Mouse (Mus musculus): Measurements from ENCODE around the gene Ece2. TPM values are rescaled to one million over a fixed set of nuclear protein-coding genes. Genes with fewer than 3 reads are reported as not detected.

The Ece2 gene
- polyA plus RNA-seq, 1 experiment from 2014 or later: 17.4 TPM

DNA sequence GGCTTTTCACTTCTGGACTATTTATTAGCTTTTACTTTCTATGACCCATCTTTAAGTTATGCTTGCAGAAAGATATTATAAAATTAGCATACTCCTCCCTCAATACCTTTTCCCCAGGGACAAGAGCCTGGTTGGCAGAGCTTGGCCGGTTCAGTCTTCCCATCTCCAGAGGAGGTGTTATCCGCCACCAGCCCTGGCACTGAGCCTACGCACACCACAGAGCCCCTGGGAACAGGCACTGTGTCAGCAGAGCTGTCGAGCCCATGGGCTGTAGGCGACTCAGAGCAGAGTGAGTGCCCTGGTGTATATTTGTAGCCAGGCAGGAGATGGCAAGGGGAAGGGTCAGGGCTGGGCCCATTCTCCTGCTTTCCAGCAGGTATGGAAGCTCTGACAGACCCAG is 29.1 kb upstream of the Ece2 start:
- no peak for ATAC-seq
- no peaks in the 10 kb centered on the region for H3K9me3 ChIP-seq (ENCODE audit: control insufficient read depth, low read length)
- WGBS: 62% methylated on average over 5 of the region's 5 CpGs

GRCm38 (mm10) chr16:20604705-20605104 is 24.9 kb upstream of the Ece2 start:
- no peaks in the 10 kb centered on the region for H3K27me3 ChIP-seq (replicated peaks; ENCODE audit: control insufficient read depth, insufficient read depth, low read length)
- no peak for ATAC-seq
- peaks cover 8% of the 10 kb centered on the region for H3K4me1 ChIP-seq (ENCODE audit: control insufficient read depth, insufficient read depth, low read depth, low read length)

More for the DNA sequence above, 29.1 kb upstream of the Ece2 start:
- Histone ChIP-seq H3K4me1 (ENCODE audit: control insufficient read depth, insufficient read depth, low read depth, low read length) (no peaks in the 10 kb centered on the region), H3K4me2 (ENCODE audit: low read length) (no peak overlapping the region), H3K27ac (ENCODE audit: low read depth, low read length) (no peak overlapping the region), H3K36me3 (ENCODE audit: control insufficient read depth, insufficient read depth, low read length) (peaks cover 7% of the 10 kb centered on the region), H3K4me3 (ENCODE audit: low read length) (no peak overlapping the region), H3K27me3 (replicated peaks; ENCODE audit: control insufficient read depth, insufficient read depth, low read length) (no peaks in the 10 kb centered on the region), H3K9ac (ENCODE audit: low read depth, low read length) (no peak overlapping the region)

DNA sequence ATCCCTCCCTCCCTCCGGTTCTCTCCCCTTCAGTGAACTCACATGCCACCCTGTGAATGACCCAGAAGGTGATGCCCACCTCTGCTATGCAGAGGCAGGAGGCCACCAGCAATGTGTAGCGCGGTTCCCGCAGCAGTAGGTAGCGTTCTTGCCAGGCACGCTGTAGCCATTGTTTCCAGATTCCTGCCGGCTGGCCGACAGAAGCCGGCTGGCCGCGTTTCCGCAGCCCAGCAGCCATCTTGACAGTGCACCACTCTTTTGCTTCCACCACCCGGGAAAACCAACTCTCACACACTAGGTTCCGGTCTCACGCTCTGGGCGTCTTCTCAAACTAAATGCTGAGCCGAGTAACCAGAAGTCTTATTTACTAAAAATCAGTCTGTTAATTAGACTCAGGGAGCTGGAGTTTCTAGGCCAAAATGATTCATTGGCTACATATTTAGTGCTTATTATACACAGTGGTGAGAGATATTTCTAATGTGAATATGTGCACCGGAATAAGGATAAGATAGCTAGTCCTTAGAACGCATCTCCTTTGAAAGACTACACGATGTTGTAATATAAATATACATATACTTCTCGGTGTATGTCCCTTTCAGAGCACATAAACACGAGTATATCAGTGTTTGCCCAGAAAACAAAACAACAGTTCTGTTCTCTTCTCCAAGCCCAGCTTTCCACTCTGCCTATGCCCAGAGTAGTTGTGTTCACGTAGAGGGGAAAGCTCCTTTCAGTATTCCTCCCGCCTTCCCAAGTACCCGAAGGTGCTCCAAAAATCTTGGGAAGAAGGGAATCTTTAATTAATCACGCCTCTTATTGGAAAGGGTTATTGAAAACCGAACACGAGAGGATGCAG is 18.9 kb upstream of the Ece2 start:
- H3K4me3 ChIP-seq (ENCODE audit: low read length): peak overlapping the region; percentile 87
- WGBS: under 1% methylated on average over 28 of the region's 28 CpGs
- H3K4me2 ChIP-seq (ENCODE audit: low read length): peak overlapping the region; percentile 78

More at GRCm38 (mm10) chr16:20604705-20605104, 24.9 kb upstream of the Ece2 start:
- H3K9me3 ChIP-seq (ENCODE audit: control insufficient read depth, low read length): no peaks in the 10 kb centered on the region
- WGBS: 46% methylated on average over 9 of the region's 9 CpGs
- H3K4me2 ChIP-seq (ENCODE audit: low read length): no peak overlapping the region
- no peak overlapping the region for H3K4me3 ChIP-seq (ENCODE audit: low read length)
- peaks cover 18% of the 10 kb centered on the region for H3K36me3 ChIP-seq (ENCODE audit: control insufficient read depth, insufficient read depth, low read length)
- H3K9ac ChIP-seq (ENCODE audit: low read depth, low read length): no peak overlapping the region
- no peak overlapping the region for H3K27ac ChIP-seq (ENCODE audit: low read depth, low read length)

DNA sequence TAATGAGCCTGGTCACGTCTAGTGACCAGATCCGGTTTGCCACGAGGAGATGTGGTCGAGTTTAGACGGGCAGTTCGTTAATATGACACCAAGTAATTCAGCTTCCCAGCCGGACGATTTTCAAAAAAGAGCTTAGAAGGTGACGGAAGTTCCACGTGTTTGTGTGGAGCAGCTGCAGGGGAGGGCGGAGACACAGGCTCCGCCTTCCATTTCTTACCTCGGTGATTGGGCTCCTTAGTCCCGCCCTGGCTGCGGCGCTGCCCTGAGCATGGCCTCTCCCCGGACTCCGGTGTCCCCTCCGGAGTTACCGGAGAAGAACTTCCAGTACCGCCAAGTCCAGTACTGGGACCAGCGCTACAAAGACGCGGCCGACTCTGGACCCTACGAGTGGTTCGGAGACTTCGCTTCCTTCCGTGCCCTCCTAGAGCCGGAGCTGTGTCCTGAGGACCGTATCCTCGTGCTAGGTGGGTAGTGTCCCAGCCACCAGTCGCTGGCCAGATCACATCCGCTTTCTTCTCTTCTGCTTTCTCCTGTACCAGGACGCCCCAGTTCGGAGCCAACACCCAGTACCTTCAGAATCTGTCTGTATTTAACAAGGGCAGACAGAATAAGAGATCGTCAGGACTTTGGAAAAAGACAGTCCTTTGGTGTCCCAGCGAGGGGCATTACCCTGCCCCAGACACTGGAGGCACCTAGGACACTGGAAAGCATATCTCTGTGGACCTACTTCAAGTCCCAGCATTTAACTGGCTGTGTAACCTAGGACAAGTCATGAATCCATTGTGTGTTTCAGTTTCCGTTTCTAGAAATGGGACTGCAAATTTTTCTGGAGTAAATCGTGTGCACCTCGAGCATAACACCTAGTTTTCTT is 18.0 kb upstream of the Ece2 start, which contains the start of the genes Eef1akmt4, Gm49333 and Alg3:
Gene Eef1akmt4, plus strand, starts transcription at position 237 of the 871 bp plus-strand sequence.
Gene Gm49333, plus strand, starts transcription at position 254 of the 871 bp plus-strand sequence.
Gene Alg3, minus strand, starts transcription at position 379 of the 871 bp plus-strand sequence.
- H3K27me3 ChIP-seq (replicated peaks; ENCODE audit: control insufficient read depth, insufficient read depth, low read length): no peaks in the 10 kb centered on the region
- peaks cover 7% of the 10 kb centered on the region; the same call in 1 of the 2 replicates for H3K36me3 ChIP-seq (ENCODE audit: control insufficient read depth, insufficient read depth, low read length)
- WGBS: 2% methylated on average over 40 of the region's 41 CpGs
- peak within 1 kb of the TSS; percentile 89 for H3K27ac ChIP-seq (ENCODE audit: low read depth, low read length)
- peak within 1 kb of the TSS; percentile 87 for H3K9ac ChIP-seq (ENCODE audit: low read depth, low read length)
- H3K9me3 ChIP-seq (ENCODE audit: control insufficient read depth, low read length): no peaks in the 10 kb centered on the region
- H3K4me2 ChIP-seq (ENCODE audit: low read length): peak within 1 kb of the TSS; percentile 78
- H3K4me1 ChIP-seq (ENCODE audit: control insufficient read depth, insufficient read depth, low read depth, low read length): peaks cover 18% of the 10 kb centered on the region
- peak within 1 kb of the TSS; percentile 87 for H3K4me3 ChIP-seq (ENCODE audit: low read length)
- ATAC-seq: peak; percentile 95

More for the DNA sequence above, 18.9 kb upstream of the Ece2 start:
- H3K9me3 ChIP-seq (ENCODE audit: control insufficient read depth, low read length): no peaks in the 10 kb centered on the region
- peak overlapping the region; percentile 89 for H3K27ac ChIP-seq (ENCODE audit: low read depth, low read length)
- peak overlapping the region; percentile 87 for H3K9ac ChIP-seq (ENCODE audit: low read depth, low read length)
- peaks cover 18% of the 10 kb centered on the region for H3K4me1 ChIP-seq (ENCODE audit: control insufficient read depth, insufficient read depth, low read depth, low read length)
- H3K27me3 ChIP-seq (replicated peaks; ENCODE audit: control insufficient read depth, insufficient read depth, low read length): no peaks in the 10 kb centered on the region
- ATAC-seq: peak; percentile 76
- peaks cover 10% of the 10 kb centered on the region for H3K36me3 ChIP-seq (ENCODE audit: control insufficient read depth, insufficient read depth, low read length)

DNA sequence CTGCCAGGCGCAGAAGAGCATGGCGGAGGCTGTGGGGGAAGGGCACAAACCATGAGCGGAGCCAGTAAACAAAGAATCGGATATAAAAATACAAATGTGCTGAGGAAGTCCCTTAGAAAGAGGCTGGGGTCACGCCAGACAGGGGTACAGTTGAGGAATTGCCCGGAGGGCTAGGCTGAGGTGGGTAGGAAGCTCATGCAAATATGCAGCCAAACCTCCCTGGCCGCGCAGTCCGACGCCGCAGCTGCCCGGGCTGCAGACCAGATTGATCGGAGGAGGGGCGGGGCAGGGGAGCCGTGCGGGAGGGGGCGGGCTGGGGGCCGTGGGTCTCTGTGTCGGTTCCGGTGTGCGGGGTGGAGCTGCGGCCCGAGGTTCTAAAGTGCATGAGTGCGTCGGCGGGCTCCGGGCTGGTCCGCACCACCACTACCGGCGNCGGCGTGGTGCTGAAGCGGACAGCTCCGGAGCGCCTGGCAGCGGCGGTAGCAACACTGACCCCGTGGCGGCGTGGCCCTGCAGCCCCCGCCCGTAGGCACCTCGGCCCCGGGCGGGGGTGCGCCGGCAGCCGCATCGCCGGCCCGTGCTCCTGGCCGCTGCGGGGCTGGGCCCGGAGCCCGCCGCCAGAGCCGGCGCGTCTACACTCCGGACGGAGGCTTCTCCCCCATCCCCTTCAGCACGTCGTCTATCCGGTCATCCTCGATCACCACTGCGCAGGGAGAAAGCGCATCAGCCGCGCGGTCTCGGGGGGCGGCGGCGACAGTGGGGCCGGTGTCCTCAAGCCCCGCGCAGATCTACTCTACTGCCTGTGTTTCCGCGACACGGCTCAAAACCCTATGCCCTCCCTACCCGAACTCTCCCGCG is 9.9 kb upstream of the Ece2 start:
- Histone ChIP-seq H3K4me1 (ENCODE audit: control insufficient read depth, insufficient read depth, low read depth, low read length) (peaks cover 16% of the 10 kb centered on the region), H3K27ac (ENCODE audit: low read depth, low read length) (peak overlapping the region; percentile 97), H3K4me3 (ENCODE audit: low read length) (peak overlapping the region; percentile 91), H3K9me3 (ENCODE audit: control insufficient read depth, low read length) (no peaks in the 10 kb centered on the region), H3K9ac (ENCODE audit: low read depth, low read length) (peak overlapping the region; percentile 81), H3K36me3 (ENCODE audit: control insufficient read depth, insufficient read depth, low read length) (no peaks in the 10 kb centered on the region), H3K4me2 (ENCODE audit: low read length) (peak overlapping the region; percentile 72), H3K27me3 (replicated peaks; ENCODE audit: control insufficient read depth, insufficient read depth, low read length) (no peaks in the 10 kb centered on the region)
- ATAC-seq: peak; percentile 27
- WGBS: 1% methylated on average over 61 of the region's 83 CpGs

DNA sequence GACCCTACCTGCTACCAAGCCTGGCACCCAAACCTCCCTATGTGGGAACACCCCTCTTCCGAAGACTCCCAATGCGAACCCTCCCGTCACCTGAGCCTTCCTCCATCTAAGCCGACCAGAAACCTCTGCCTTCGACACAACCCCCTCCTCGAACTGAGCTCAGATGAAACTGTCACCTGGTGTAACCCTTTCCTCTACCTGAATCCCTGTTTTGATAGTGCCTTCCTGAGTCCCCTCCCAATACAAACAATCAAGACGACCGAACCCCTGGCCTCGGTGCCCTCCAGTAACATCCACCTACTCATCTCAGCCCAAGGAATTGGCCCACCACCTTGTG is 9.3 kb upstream of the Ece2 start:
- Histone ChIP-seq H3K27ac (ENCODE audit: low read depth, low read length) (peak overlapping the region; percentile 97), H3K9ac (ENCODE audit: low read depth, low read length) (peak overlapping the region; percentile 81), H3K4me2 (ENCODE audit: low read length) (peak overlapping the region; percentile 72), H3K9me3 (ENCODE audit: control insufficient read depth, low read length) (no peaks in the 10 kb centered on the region), H3K4me3 (ENCODE audit: low read length) (peak overlapping the region; percentile 91), H3K36me3 (ENCODE audit: control insufficient read depth, insufficient read depth, low read length) (no peaks in the 10 kb centered on the region), H3K4me1 (ENCODE audit: control insufficient read depth, insufficient read depth, low read depth, low read length) (peaks cover 16% of the 10 kb centered on the region), H3K27me3 (replicated peaks; ENCODE audit: control insufficient read depth, insufficient read depth, low read length) (no peaks in the 10 kb centered on the region)
- WGBS: under 1% methylated on average over 9 of the region's 9 CpGs
- ATAC-seq: peak; percentile 4; the same call in 1 of the 2 replicates

GRCm38 (mm10) chr16:20620751-20621190 is 8.9 kb upstream of the Ece2 start:
- Histone ChIP-seq H3K9ac (ENCODE audit: low read depth, low read length) (peak overlapping the region; percentile 81), H3K4me2 (ENCODE audit: low read length) (peak overlapping the region; percentile 72), H3K27ac (ENCODE audit: low read depth, low read length) (peak overlapping the region; percentile 97), H3K36me3 (ENCODE audit: control insufficient read depth, insufficient read depth, low read length) (no peaks in the 10 kb centered on the region), H3K4me3 (ENCODE audit: low read length) (peak overlapping the region; percentile 91), H3K9me3 (ENCODE audit: control insufficient read depth, low read length) (no peaks in the 10 kb centered on the region), H3K27me3 (replicated peaks; ENCODE audit: control insufficient read depth, insufficient read depth, low read length) (no peaks in the 10 kb centered on the region), H3K4me1 (ENCODE audit: control insufficient read depth, insufficient read depth, low read depth, low read length) (peaks cover 16% of the 10 kb centered on the region)
- ATAC-seq: peak; percentile 4
- 0% methylated on average over 31 of the region's 32 CpGs for WGBS

GRCm38 (mm10) chr16:20621191-20621990 is 8.2 kb upstream of the Ece2 start, which contains the start of gene Camk2n2:
Gene Camk2n2, minus strand, starts transcription at chr16:20621287.
- ATAC-seq: peak; percentile 53
- Histone ChIP-seq H3K36me3 (ENCODE audit: control insufficient read depth, insufficient read depth, low read length) (no peaks in the 10 kb centered on the region), H3K9ac (ENCODE audit: low read depth, low read length) (peak within 1 kb of the TSS; percentile 81), H3K27ac (ENCODE audit: low read depth, low read length) (peak within 1 kb of the TSS; percentile 97), H3K9me3 (ENCODE audit: control insufficient read depth, low read length) (no peaks in the 10 kb centered on the region), H3K4me2 (ENCODE audit: low read length) (peak within 1 kb of the TSS; percentile 72), H3K4me3 (ENCODE audit: low read length) (peak within 1 kb of the TSS; percentile 91), H3K27me3 (replicated peaks; ENCODE audit: control insufficient read depth, insufficient read depth, low read length) (no peaks in the 10 kb centered on the region), H3K4me1 (ENCODE audit: control insufficient read depth, insufficient read depth, low read depth, low read length) (peaks cover 16% of the 10 kb centered on the region)
- WGBS: 0% methylated on average over 56 of the region's 92 CpGs

Measured in hindbrain, embryonic 16.5 days (tissue).